ENCODE assay signal across 9 mouse cellular contexts in the genomic region with DNA sequence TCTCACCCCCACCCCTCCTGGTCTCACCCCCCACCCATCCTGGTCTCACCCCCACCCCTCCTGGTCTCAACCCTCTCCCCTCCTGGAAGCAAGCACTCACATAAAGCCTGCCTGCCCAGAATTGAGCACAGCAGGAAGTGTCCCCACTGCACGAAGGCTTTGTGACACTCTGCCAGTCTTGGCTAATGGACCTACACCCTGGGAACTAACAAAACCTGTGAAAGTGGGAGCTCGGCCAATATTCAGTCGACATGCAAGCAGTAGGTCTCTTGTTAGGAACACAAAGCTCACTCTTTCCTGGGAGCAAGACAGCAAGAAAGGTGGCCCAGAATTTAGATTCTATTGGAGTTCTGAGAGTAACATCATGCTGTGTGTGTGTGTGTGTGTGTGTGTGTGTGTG. TPM values are rescaled to one million over a fixed set of nuclear protein-coding genes. Genes with fewer than 3 reads are reported as not detected.
A peak's percentile ranks its signal among the peaks of the same experiment; 100 is the strongest.
DNase-seq lines count a peak whose midpoint lies in the region; ATAC-seq lines count a peak whose summit lies in the region.
"Had no signal": no experiment of that assay in that cellular context is flagged by ENCODE, and none has a peak within 500 bp of the region (broad histone marks: within the 10 kb centered on the region; RNA-seq: fewer than 3 reads in every experiment).

No protein-coding gene starts in this region.

- DNase-seq in layer of hippocampus, adult 11-12 months (ENCODE audit: low spot score) = peak; percentile 61
- no peak for DNase-seq in layer of hippocampus, postnatal 36 days
- peak; percentile 38 for DNase-seq in adipocyte (ENCODE audit: low spot score)
- DNase-seq in heart, postnatal 10 days = peak; percentile 67 to 72
- no peak for DNase-seq in spleen, adult 18-20 months
- DNase-seq: adrenal gland, adult 8-10 months; kidney, postnatal 10 days had no signal

- intact Hi-C loops in heart, postnatal 10 days (cut with DNase I) = no loop called here

- peak; percentile 46; the same call in 1 of the 2 replicates for ATAC-seq in cerebellum, adult (ENCODE audit: insufficient number of reproducible peaks, low FRiP score, low TSS enrichment)
- no peak for ATAC-seq in inflammation-experienced regulatory T-cells, adult 6 months

RNA-seq across cellular contexts. Expression of gene Appl2, which starts 17.6 kb away (rescaled TPM):
- total RNA-seq in layer of hippocampus, postnatal 36 days (2021) = 10 to 100 TPM; 78.0 to 81.1 TPM
- 10 to 100 TPM; 42.9 to 45.9 TPM for total RNA-seq in heart, postnatal 10 days (2021)
- 1 to 10 TPM; 4.7 to 5.7 (median 4.8) TPM for polyA plus RNA-seq in inflammation-experienced regulatory T-cells, adult 6 months (2017; shearing (Covaris generic))

Comparison
In these comparisons a context has a peak if more than half of its experiments do, and no peak if none do; other contexts are left out.
1. DNase-seq: peak in layer of hippocampus, adult 11-12 months (single experiment), adipocyte (single experiment) and heart, postnatal 10 days (2 of 2); none in layer of hippocampus, postnatal 36 days (0 of 2) and spleen, adult 18-20 months (0 of 2).